Mouse (Mus musculus): ENCODE measurements around the gene Ncf1.

GRCm38 (mm10) chr5:134250601-134251000, 21.2 kb upstream of the Ncf1 start:
- TF ChIP-seq CTCF (IDR thresholded peaks at IDR 0.05; ENCODE audit: borderline replicate concordance, insufficient read depth, low read depth, low read length) (no peak), POLR2A (IDR thresholded peaks at IDR 0.05; ENCODE audit: borderline replicate concordance, insufficient read depth, low read length) (no peak)

Data from cerebellum, adult 2 months (tissue).